Mouse (Mus musculus): Measurements from ENCODE around the gene Padi3.
A peak's percentile ranks its signal among the peaks of the same experiment; 100 is the strongest.

Gene Padi3

GRCm38 (mm10) chr4:140815996-140816917, 5.8 kb upstream of the Padi3 start:
- DNase-seq = peak in 1 of 2 experiments; percentile 26

DNA sequence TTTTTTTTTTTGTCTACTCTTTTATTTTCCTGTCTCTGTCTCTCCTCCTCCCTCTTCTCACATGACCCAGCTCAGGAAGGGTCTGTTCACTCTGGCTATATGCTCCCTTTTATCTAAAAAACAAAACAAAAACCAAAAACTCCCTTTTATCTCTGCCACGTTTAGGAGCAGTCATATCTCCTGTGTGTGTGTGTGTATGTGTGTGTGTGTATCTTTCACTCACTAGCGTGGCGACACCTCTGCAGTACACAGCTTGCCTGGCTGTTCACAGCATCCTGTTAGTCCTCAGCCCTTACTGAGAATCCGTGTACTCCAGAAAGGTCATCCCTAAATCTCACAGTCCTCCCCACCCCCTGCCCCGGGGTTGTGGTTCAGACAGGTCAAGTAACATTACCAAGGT, 5.0 kb upstream of the Padi3 start:
- DNase-seq = no peak

DNA sequence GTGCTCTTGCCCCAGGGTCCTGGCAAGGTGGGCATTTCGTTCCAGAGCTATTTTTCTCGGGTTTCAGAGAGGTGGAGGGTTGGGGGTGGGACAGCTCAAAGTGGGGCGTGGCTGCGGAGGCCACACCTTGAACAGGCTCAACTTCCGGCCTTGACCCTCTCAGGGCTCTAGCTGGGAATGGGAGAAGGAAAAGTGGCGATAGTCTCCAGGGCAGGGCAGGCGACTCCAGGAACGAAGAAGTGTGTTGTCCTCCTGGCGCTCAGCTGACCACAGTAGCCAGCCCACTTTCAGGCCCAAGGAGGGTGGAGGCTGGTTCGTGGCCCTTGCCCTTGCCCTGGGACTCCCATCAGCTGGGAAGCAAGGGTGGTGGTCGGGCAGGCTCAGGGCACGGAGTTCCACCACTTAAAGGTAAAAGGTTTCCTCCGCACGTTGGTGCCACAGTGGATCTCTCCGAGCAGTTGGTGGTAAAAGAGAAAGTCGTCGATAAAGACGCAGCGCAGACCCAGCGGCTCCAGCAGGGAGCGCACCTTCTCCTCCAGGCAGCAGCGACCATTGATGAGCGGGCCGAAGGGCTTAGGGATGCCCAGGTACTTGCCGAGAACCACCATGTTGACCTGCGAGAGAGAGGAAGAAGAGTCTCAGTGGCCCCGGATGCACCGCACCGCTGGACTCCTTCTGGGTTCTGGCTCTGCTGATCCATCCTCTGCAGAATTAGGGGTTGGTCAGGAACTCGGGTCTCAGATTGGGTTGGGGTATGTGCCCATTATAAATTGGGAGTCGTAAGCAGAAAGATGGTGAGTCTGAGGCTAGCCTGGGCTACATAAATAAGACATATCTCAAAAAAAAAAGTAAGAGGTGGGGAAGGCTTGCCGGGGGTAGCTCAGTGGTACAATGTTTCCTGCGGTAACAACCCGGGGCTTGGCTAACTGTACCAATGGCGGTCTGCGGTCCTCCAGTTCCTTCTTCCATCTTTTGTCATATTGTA, 4.1 kb upstream of the Padi3 start:
- DNase-seq = peak; percentile 21 to 34

DNA sequence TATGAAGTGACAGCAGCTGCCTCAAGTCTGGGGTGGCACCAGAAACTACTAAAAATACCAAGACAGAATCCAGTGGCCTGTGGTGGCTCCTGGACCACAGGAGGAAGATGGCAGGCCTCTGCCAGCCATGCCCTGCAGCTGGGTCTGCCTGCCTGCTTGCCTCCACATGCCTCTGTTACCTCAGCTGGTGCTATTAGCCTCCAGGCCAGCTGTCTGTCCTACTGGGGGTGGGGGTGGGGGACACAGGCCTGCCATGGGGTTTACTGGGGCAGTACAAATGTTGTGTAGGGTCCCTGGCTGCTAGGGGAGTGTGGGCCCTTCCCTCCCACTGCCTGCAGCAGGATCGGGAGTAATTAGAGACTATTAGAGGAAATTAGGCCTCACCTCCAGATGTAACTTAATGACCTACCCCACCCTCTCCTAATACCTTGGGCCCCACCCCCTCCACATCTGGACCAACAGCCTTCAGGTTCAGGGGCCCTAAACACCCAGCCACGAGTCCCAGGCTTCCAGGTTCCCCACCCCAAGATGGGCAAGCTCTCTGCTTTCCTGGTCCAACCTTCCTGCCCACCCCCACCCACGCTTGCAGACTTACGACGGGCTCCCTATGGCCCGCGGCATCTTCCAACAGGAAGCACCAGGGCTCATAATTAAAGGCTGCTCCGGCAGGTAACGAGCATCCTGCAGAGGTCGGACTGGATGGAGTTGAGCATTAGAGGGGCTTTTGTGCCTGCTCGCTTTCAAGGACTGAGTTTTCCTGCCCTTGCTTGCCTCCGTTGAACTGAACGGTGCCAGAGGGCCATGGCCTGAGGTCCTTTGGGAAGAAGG, 3.1 kb upstream of the Padi3 start:
- no peak for DNase-seq

DNA sequence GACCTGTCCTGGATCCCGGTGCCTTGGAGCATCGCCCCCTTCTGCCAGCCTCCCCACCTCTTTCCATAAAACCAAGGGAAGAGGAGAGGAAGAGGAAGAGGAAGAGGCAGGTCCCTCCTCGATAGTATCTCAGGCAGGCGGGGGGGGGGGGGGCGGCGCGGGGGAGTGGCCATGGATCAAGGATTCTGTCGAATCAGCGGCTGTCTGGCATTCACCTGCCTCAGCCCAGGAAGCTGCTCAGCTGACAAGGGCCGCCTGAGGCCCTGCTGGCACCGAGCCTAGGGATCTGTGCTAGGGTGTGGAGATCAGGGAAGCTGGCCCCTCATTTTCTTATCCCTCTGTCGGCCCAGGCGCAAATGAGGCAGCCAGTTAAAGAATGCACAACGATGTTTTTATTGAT, 2.2 kb upstream of the Padi3 start:
- DNase-seq = peak; percentile 69 to 81

- no peak for DNase-seq
Measured at GRCm38 (mm10) chr4:140812191-140812590, 1.7 kb upstream of the Padi3 start.

DNA sequence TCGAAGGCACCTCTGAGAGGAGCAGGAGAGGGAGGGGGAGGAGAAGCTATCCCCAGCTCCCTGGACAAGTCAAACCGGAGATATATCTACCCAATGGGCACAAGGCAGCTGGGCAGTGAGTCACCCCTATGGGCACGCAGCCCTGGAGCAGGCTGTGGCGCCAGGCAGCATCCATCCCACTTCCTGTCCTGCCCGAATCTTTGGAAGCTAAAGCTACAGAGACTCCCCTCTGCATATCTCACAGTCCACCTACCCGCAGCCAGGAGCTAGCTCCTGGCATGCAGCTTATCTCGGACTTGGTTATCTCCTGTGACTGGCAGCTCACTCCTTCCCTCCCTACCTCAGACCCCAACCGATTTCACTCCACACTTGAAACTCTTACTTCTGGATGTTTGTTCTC, 1.3 kb downstream of the Padi3 start:
- no peak for DNase-seq

- no peak for DNase-seq
Measured at GRCm38 (mm10) chr4:140804601-140805000, 5.8 kb downstream of the Padi3 start.

DNA sequence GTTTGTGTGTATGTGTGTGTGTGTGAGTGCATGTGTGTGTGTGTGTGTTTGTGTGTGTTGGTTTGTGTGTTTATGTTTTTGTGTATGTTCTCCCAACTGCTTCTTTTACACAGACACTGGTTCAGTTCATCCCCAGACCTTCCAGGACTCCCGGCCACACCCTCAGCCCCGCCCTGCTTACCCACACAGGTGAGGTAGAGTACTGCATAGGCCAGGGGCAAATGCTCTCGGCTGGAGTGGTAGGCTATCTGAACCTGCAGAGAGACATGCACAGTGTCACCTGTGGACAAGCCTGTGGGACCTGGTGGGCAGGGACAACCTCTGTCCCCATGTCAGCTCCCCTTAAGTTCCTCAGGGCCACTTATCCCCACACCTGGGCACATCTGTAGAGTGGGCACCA, 9.1 kb downstream of the Padi3 start:
- DNase-seq = no peak

DNA sequence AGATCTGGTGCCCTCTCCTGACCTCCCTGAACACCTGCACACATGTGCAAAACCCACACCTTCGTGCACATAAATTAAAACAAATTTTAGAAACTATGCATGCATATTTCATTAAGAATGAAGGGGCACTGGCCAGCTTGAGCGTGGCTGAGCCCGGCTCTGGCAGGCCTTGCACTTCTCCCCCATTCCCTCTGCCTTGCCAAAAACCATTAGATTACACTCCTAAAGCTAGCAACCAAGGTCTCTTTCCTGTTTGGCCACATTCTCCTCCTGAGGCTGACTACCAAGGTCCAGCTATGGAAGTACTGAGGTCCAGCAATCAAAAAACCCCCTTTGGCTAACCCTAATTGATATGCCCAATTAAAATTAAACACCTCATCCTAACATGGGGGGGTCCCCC, 13.7 kb downstream of the Padi3 start:
- no peak for DNase-seq

DNA sequence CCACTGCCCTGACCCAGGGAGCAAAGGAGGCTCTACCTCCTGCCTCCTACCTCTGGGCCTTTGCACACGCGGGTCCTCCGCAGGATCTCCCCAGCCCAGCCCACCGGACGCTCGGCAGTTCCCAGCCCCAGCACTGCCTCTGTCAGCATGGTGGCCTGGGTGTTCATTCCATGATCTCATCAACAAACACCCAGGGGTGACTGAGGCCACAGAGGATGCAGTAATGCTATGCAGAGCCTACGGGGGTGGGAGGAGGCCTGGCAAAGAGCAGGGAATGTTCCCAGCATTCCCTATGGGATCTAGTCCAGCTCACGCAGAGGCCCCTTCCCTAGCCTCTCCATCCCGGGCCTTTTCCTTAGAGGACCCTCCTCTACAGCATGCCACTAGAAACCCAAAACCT, 15.8 kb downstream of the Padi3 start:
- no peak for DNase-seq

GRCm38 (mm10) chr4:140793795-140794194, 16.7 kb downstream of the Padi3 start:
- no peak for DNase-seq

DNA sequence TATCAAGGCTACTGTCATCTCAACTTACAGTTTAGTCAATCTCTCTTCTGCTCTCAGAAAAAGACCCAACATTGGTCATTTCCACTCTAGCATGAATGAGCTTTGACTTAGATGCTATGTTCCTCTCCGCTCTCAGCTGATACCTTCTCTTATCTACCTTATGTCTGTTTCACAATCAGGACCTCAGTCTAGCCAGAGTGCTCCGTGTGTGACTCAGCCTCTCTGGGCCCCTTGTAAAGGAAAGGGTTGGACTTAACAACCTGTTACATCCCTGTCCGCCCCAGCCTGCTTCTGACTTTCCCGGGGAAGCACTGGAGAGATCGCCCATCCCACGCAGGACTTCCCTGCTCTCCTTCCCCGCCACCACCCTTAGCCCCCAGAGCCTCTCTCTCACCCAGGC, 17.9 kb downstream of the Padi3 start:
- no peak for DNase-seq

GRCm38 (mm10) chr4:140791071-140791470, 19.4 kb downstream of the Padi3 start:
- DNase-seq = no peak

GRCm38 (mm10) chr4:140789983-140790382, 20.5 kb downstream of the Padi3 start:
- no peak for DNase-seq

GRCm38 (mm10) chr4:140788983-140789382, 21.5 kb downstream of the Padi3 start:
- peak; percentile 85 to 90 for DNase-seq

DNA sequence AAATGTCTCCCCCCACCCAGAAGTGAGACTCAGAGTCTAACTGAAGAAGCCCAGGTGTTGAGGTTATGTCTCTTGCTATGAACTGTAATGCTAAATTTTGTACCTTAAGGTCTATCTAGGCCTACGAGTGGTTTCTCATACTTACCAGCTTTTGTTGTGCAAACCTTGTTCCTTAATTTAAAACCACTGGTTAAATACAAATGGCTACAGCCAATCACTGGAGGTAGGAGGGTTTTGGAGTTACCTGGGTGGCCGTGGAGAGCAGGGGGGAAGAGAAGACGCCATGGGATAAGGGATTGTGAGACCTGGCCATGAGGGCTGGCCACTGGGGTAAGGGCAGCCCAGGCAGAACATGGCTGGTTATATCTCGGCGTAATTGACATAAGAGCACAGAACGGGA, 22.2 kb downstream of the Padi3 start:
- DNase-seq = no peak

GRCm38 (mm10) chr4:140787414-140787813, 23.0 kb downstream of the Padi3 start:
- no peak for DNase-seq

- no peak for DNase-seq
Measured at GRCm38 (mm10) chr4:140785217-140785616, 25.2 kb downstream of the Padi3 start.

DNA sequence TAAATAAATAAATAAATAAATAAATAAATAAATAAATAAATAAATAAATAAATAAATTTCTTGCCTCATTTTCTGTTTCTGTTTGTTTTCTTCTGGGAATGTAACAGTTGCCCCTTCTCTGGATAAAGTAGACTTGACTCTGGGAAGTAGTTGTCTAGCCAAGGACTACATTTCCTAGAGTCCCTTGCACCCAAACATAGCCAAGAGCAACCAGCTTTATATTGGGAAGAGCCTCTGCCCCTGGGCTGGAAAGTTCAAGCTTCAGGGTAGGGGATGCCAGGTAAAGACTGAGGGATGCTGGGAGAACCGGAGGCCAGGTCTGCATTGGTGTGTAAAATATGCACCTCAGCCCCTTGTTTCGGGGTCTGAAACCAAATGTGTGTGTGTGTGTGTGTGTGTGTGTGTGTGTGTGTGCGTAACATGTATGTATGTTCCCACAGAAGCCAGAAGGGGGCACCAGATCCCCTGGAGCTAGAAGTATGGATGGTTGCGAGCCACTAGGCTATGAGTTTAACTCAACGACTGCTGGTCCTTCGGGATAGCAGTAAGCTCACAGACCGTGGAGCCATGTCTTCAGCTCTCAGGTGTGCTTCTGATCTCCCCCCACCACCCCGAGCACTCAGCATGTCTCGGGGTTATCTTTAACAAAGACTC, 26.0 kb downstream of the Padi3 start:
- DNase-seq = no peak

GRCm38 (mm10) chr4:140782821-140783220, 27.6 kb downstream of the Padi3 start:
- no peak for DNase-seq

DNA sequence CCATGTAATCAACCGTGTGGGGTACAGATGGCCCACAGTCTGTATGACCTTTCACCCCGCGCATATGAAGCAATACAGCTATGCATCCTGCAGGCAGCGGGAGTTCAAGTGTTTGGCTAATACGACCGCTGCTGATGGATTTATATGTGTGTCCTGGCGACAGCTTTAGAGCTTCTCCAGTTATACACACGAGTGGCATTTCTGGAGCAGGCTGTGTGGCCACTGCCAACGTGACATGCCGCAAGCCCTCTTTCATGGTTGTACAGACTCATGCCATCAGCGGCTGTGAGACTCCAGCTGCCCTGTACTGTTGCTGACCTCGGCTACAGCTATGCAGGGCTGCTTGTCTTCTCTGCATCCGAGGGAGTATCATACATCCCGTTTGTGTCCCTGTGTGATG, 29.9 kb downstream of the Padi3 start:
- DNase-seq = no peak
